Mouse (Mus musculus) ES-E14 (cell line): ENCODE measurements around the gene Ap1s1. TPM values are rescaled to one million over a fixed set of nuclear protein-coding genes. Genes with fewer than 3 reads are reported as not detected.

Source experiments
- DNase-seq: peaks from one replicate; pipeline ENCODE4 v3.0.0-alpha.2; 2013; ENCODE audit warnings: low read depth, low spot score
- H3K27ac ChIP-seq: 2 replicates; pipeline ENCODE4 v1.5.1; 2012; ENCODE audit warnings: low read depth, mild to moderate bottlenecking, low read length, moderate library complexity, mixed read lengths; ENCODE audit not compliant: poor library complexity, insufficient read depth, severe bottlenecking
- H3K36me3 ChIP-seq: 2 replicates; pipeline ENCODE4 v1.6.1; 2012; ENCODE audit warnings: mild to moderate bottlenecking, low read length, moderate library complexity, mixed read lengths; ENCODE audit not compliant: control insufficient read depth, poor library complexity, insufficient read depth, severe bottlenecking
- H3K4me1 ChIP-seq, 2 experiments: fragments of 150-350 bp in 1 of 2; sonication (generic) in 1 of 2; 2 replicates each; pipeline ENCODE4 v1.6.1; 2012; ENCODE audit warnings: low read length in 2 of 2, mild to moderate bottlenecking in 1 of 2, mixed read lengths in 1 of 2; ENCODE audit not compliant: control insufficient read depth in 2 of 2, insufficient read depth in 2 of 2, poor library complexity in 1 of 2
- H3K4me3 ChIP-seq, 2 experiments: fragments of 150-350 bp in 1 of 2; sonication (generic) in 1 of 2; 2 replicates each; pipeline ENCODE4 v1.5.1; 2012; ENCODE audit warnings: low read length in 2 of 2, low read depth in 1 of 2, mild to moderate bottlenecking in 1 of 2, mixed read lengths in 1 of 2; ENCODE audit not compliant: insufficient read depth in 1 of 2, poor library complexity in 1 of 2, severe bottlenecking in 1 of 2
- H3K9ac ChIP-seq: 2 replicates; pipeline ENCODE4 v1.6.1; 2012; ENCODE audit warnings: low read depth, mild to moderate bottlenecking, low read length, mixed read lengths; ENCODE audit not compliant: poor library complexity, insufficient read depth, severe bottlenecking
- H3K9me3 ChIP-seq: fragments of 150-350 bp; sonication (generic); 2 replicates; pipeline ENCODE4 v1.6.1; 2012; ENCODE audit warnings: low read depth, mild to moderate bottlenecking, low read length; ENCODE audit not compliant: control insufficient read depth, insufficient read depth
- CHD2 ChIP-seq: IDR thresholded peaks from 2 replicates; pipeline ENCODE4 v1.6.1; 2014; ENCODE audit warnings: mild to moderate bottlenecking, low read depth, low read length, inconsistent platforms
- HCFC1 ChIP-seq: IDR thresholded peaks from 2 replicates; pipeline ENCODE4 v1.6.1; 2012; ENCODE audit warnings: low read length, inconsistent platforms, borderline replicate concordance; ENCODE audit not compliant: insufficient read depth
- MAFK ChIP-seq: IDR thresholded peaks from 2 replicates; pipeline ENCODE4 v1.6.1; 2014; ENCODE audit warnings: mild to moderate bottlenecking, low read depth, low read length, inconsistent platforms; ENCODE audit not compliant: insufficient read depth
- ZC3H11A ChIP-seq: IDR thresholded peaks from 2 replicates; pipeline ENCODE4 v1.6.1; 2012; ENCODE audit warnings: low read depth, mild to moderate bottlenecking, inconsistent platforms, low read length, borderline replicate concordance
- ZNF384 ChIP-seq: IDR thresholded peaks from 2 replicates; pipeline ENCODE4 v1.6.1; 2012; ENCODE audit warnings: low read depth, low read length, inconsistent platforms
- in situ Hi-C, 2 experiments: fragments of 600-800 bp; cut with MboI; formaldehyde crosslinking; loops; one replicate each; pipeline ENCODE4 v1.15.1; 2025; ENCODE audit warnings: low sequenced_read_pairs in 2 of 2, inconsistent platforms in 1 of 2; ENCODE audit not compliant: unreplicated experiment in 2 of 2
- total RNA-seq: library from RNA; depleted of rRNA; stranded (reverse); fragments of 300-350 nt; gene quantifications from 2 replicates; pipeline ENCODE4 v1.2.3, GENCODE M21; 2012

Ap1s1 gene
- total RNA-seq, 1 experiment = 112 TPM

- Histone ChIP-seq H3K4me3 (peak overlapping the region; percentile 70 to 71), H3K36me3 (peaks cover 6% of the 10 kb centered on the region), H3K9ac (peak overlapping the region; percentile 65), H3K27ac (no peak overlapping the region), H3K9me3 (no peaks in the 10 kb centered on the region), H3K4me1 (peaks cover 2 to 19% of the 10 kb centered on the region in 2 experiments; a peak in 1 of 4 replicates)
- TF ChIP-seq HCFC1 (no peak), MAFK (no peak), ZNF384 (no peak)
- in situ Hi-C loops = no loop called here
- peak; percentile 88 for DNase-seq
Observed at GRCm38 (mm10) chr5:137032641-137033074, 13.3 kb downstream of the Ap1s1 start.

DNA sequence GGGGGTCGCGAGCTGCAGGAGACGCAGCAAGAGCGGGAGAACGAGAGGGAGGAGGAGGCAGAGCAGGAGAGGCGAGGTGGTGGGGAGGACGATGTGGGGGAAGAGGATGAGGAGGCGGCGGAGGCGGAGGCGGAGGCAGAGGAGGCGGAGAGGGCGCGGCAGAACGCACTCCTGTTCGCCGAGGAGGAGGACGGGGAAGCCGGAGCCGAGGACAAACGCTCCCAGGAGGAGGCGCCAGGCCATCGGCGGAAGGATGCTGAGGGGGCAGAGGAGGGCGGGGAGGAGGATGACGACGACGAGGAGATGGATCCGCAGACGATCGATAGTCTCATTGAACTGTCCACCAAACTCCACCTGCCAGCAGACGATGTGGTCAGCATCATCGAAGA, 13.9 kb downstream of the Ap1s1 start:
- Histone ChIP-seq H3K4me3 (peak overlapping the region; percentile 70 to 71), H3K27ac (no peak overlapping the region), H3K36me3 (peaks cover under 1% of the 10 kb centered on the region; the same call in 1 of the 2 replicates), H3K4me1 (peaks cover 2 to 19% of the 10 kb centered on the region in 2 experiments; a peak in 1 of 4 replicates), H3K9ac (peak overlapping the region; percentile 65), H3K9me3 (no peaks in the 10 kb centered on the region)
- no peak for DNase-seq
- in situ Hi-C loops = no loop called here
- no peak for TF ChIP-seq CHD2
- no peak for TF ChIP-seq ZC3H11A
- no peak for TF ChIP-seq HCFC1
- TF ChIP-seq ZNF384 = no peak
- TF ChIP-seq MAFK = no peak

- Histone ChIP-seq H3K36me3 (no peaks in the 10 kb centered on the region), H3K4me3 (peak overlapping the region; percentile 70 to 71), H3K9ac (peak overlapping the region; percentile 65), H3K9me3 (no peaks in the 10 kb centered on the region), H3K4me1 (peaks cover 2 to 22% of the 10 kb centered on the region in 2 experiments; a peak in 1 of 4 replicates), H3K27ac (no peak overlapping the region)
- TF ChIP-seq ZNF384 = no peak
- TF ChIP-seq CHD2 = no peak
- TF ChIP-seq ZC3H11A = no peak
- TF ChIP-seq HCFC1 = no peak
- in situ Hi-C loops = no loop called here
- DNase-seq = no peak
Observed at GRCm38 (mm10) chr5:137031076-137032032, 14.6 kb downstream of the Ap1s1 start.

DNA sequence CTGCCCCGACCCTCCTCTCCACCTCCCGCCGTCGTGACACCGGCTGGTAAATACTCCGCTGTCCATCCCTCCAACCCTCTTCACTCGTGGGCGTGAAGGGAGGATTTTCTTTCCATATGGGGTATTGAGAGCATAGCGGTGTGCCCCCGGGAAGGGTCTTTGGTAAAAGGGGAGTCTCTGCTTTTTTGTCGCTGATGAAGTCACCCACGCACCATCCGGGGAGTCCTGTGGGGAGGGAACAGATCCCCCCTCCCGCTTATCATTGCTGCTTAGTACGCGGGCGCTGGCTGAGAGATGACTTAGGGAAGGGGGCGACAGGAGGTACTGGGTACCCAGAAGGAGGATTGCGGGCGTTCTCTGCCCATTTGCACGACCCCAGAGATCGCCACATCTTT, 15.5 kb downstream of the Ap1s1 start:
- Histone ChIP-seq H3K9ac (no peak overlapping the region), H3K4me1 (peaks cover 2 to 23% of the 10 kb centered on the region in 2 experiments; a peak in 1 of 4 replicates), H3K9me3 (no peaks in the 10 kb centered on the region), H3K36me3 (no peaks in the 10 kb centered on the region), H3K27ac (no peak overlapping the region), H3K4me3 (no peak overlapping the region; a peak in 1 of 4 replicates)
- in situ Hi-C loops = no loop called here
- no peak for TF ChIP-seq ZC3H11A
- no peak for TF ChIP-seq HCFC1
- no peak for TF ChIP-seq ZNF384
- TF ChIP-seq MAFK = no peak
- no peak for TF ChIP-seq CHD2
- DNase-seq = no peak
